7 mouse cellular contexts compared by ENCODE assay signal in genomic region chr11:84880465-84880961, GRCm38 (mm10). TPM values are rescaled to one million over a fixed set of nuclear protein-coding genes. Genes with fewer than 3 reads are reported as not detected.
DNase-seq lines count a peak whose midpoint lies in the region; ATAC-seq and TF ChIP-seq lines count a peak whose summit lies in the region.

No protein-coding gene starts in this region.

- H3K9ac ChIP-seq in MEL (ENCODE audit: control insufficient read depth, low read depth, low read length, poor library complexity, severe bottlenecking), result peak overlapping the region; percentile 88
- peak overlapping the region; percentile 83 for H3K9ac ChIP-seq in heart, postnatal 0 days (replicated peaks; ENCODE audit: low read depth, low read length)

- peak; percentile 16 to 22 (median 22); a peak in 2 of 6 replicates for TF ChIP-seq CTCF in MEL (IDR thresholded peaks at IDR 0.05 in 2 of 3, conservative IDR thresholded peaks at IDR 0.05 in 1 of 3; ENCODE audit: control insufficient read depth in 1 of 3, insufficient read depth in 1 of 3, low read depth in 2 of 3, low read length in 3 of 3, poor library complexity in 1 of 3, severe bottlenecking in 1 of 3)
- peak; percentile 47 for TF ChIP-seq CTCF in heart, postnatal 0 days (IDR thresholded peaks at IDR 0.05; ENCODE audit: low read depth)

- H3K27ac ChIP-seq in MEL (ENCODE audit: control insufficient read depth, low read depth, low read length), result peak overlapping the region; percentile 57
- peak overlapping the region; percentile 94 for H3K27ac ChIP-seq in heart, postnatal 0 days (ENCODE audit: low read depth)

- peak; percentile 75 for DNase-seq in MEL (ENCODE audit: low read depth, low spot score)
- peak; percentile 22 to 33 for DNase-seq in adrenal gland, postnatal 4 days (ENCODE audit: low spot score in 2 of 2)
- peak; percentile 54 for DNase-seq in heart, postnatal 0 days (ENCODE audit: low spot score)
- peak; percentile 76 to 86 for DNase-seq in kidney, postnatal 25 days
- DNase-seq in skeletal muscle tissue, adult 2 months (ENCODE audit: low read depth, low spot score), result peak; percentile 25

- no peak for TF ChIP-seq POLR2A in MEL (IDR thresholded peaks at IDR 0.05; ENCODE audit: control insufficient read depth in 1 of 2, insufficient read depth in 1 of 2, low read depth in 1 of 2, low read length in 2 of 2, poor library complexity in 1 of 2)

- H3K4me3 ChIP-seq in MEL (ENCODE audit: control insufficient read depth in 1 of 2, insufficient read depth in 1 of 2, low read depth in 2 of 2, low read length in 2 of 2), result peak overlapping the region; percentile 71 to 87
- peak overlapping the region; percentile 96 for H3K4me3 ChIP-seq in heart, postnatal 0 days (ENCODE audit: low read depth, low read length)
- peak overlapping the region; percentile 96 for H3K4me3 ChIP-seq in megakaryocyte, embryonic 14.5 days (replicated peaks)

- peaks cover 3 to 5% of the 10 kb centered on the region in 2 experiments; a peak in 3 of 4 replicates for H3K36me3 ChIP-seq in MEL (ENCODE audit: control insufficient read depth in 1 of 2, insufficient read depth in 2 of 2, low read length in 2 of 2)
- H3K36me3 ChIP-seq in heart, postnatal 0 days (replicated peaks; ENCODE audit: control insufficient read depth, insufficient read depth, low read length), result peaks cover 27% of the 10 kb centered on the region
- peaks cover 34% of the 10 kb centered on the region for H3K36me3 ChIP-seq in megakaryocyte, embryonic 14.5 days (replicated peaks; ENCODE audit: low read length)

- ATAC-seq in erythroid progenitor cell, adult 5-6 weeks (replicated peaks; ENCODE audit: low FRiP score, poor library complexity, severe bottlenecking), result peak; percentile 56
- peak; percentile 63 for ATAC-seq in heart, postnatal 0 days (ENCODE audit: insufficient read depth, low read depth)

- H3K4me1 ChIP-seq in MEL (ENCODE audit: control insufficient read depth in 1 of 2, insufficient read depth in 2 of 2, low read length in 2 of 2), result peaks cover 0 to 16% of the 10 kb centered on the region in 2 experiments; a peak in 3 of 4 replicates
- H3K4me1 ChIP-seq in heart, postnatal 0 days (ENCODE audit: control insufficient read depth, insufficient read depth), result peaks cover 8% of the 10 kb centered on the region
- peaks cover 45% of the 10 kb centered on the region for H3K4me1 ChIP-seq in megakaryocyte, embryonic 14.5 days

- H3K79me2 ChIP-seq in MEL (ENCODE audit: control insufficient read depth, insufficient read depth, low read length, poor library complexity), result peaks cover 19% of the 10 kb centered on the region

- WGBS in heart, postnatal 0 days, result 1% methylated on average over 24 of the region's 24 CpGs

- no peak for TF ChIP-seq EP300 in MEL (IDR thresholded peaks at IDR 0.05; ENCODE audit: low read depth in 1 of 2, low read length in 2 of 2)
- no peak for TF ChIP-seq EP300 in heart, postnatal 0 days (IDR thresholded peaks at IDR 0.05; ENCODE audit: low read depth)

- H3K27me3 ChIP-seq in MEL (ENCODE audit: control insufficient read depth in 1 of 2, insufficient read depth in 2 of 2, low read length in 2 of 2), result no peaks in the 10 kb centered on the region
- no peaks in the 10 kb centered on the region for H3K27me3 ChIP-seq in heart, postnatal 0 days (ENCODE audit: control insufficient read depth, insufficient read depth, low read length)
- no peaks in the 10 kb centered on the region for H3K27me3 ChIP-seq in megakaryocyte, embryonic 14.5 days (replicated peaks)

- H3K9me3 ChIP-seq in MEL (replicated peaks; ENCODE audit: insufficient read depth, low read length), result no peaks in the 10 kb centered on the region
- no peaks in the 10 kb centered on the region for H3K9me3 ChIP-seq in heart, postnatal 0 days (replicated peaks; ENCODE audit: control insufficient read depth, low read length)
- no peaks in the 10 kb centered on the region for H3K9me3 ChIP-seq in megakaryocyte, embryonic 14.5 days

- TF ChIP-seq RAD21 in MEL (IDR thresholded peaks at IDR 0.05; ENCODE audit: low read depth, low read length), result no peak

- peak overlapping the region; percentile 100 for H3K4me2 ChIP-seq in heart, postnatal 0 days (ENCODE audit: low read depth, low read length)

TF ChIP-seq in MEL, 35 proteins besides CTCF, POLR2A, EP300 and RAD21:
- 0 out of 2 replicates have a peak, but pooled peaks have one; percentile 17 for TF ChIP-seq MYC (IDR thresholded peaks at IDR 0.05; ENCODE audit: low read depth, low read length)
- TF ChIP-seq JUND (IDR thresholded peaks at IDR 0.05; ENCODE audit: low read depth, low read length), result no peak
- TF ChIP-seq NELFE (IDR thresholded peaks at IDR 0.05; ENCODE audit: low read depth, low read length), result no peak
- TF ChIP-seq ZNF384 (IDR thresholded peaks at IDR 0.05; ENCODE audit: low read depth, low read length), result no peak
- TF ChIP-seq MYB (IDR thresholded peaks at IDR 0.05; ENCODE audit: low read depth, low read length), result no peak
- TF ChIP-seq GABPA (IDR thresholded peaks at IDR 0.05; ENCODE audit: low read depth, low read length), result no peak
- no peak for TF ChIP-seq POLR2AphosphoS2 (IDR thresholded peaks at IDR 0.05; ENCODE audit: low read length)
- TF ChIP-seq TBP (IDR thresholded peaks at IDR 0.05; ENCODE audit: low read depth, low read length), result no peak

RNA-seq across cellular contexts. Expression of gene Pigw, which starts 0.4 kb away (rescaled TPM):
- 2.5 and 2.7 TPM in 2 replicates for total RNA-seq in MEL (2012; rRNA removed)
- 1 to 10 TPM in 1 of 2 experiments, not detected in 1; 3.5 TPM for polyA plus RNA-seq in MEL (2012; ENCODE audit: insufficient read depth in 1 of 2, insufficient read length in 2 of 2, low read depth in 1 of 2, low replicate concordance in 2 of 2, missing spikeins in 1 of 2)
- 1 to 10 TPM; 7.5 to 7.6 TPM for total RNA-seq in adrenal gland, postnatal 4 days (2021)
- total RNA-seq in erythroid progenitor cell, adult 5-6 weeks (2015; ENCODE audit: low replicate concordance), result 1.7 and 4.7 TPM in 2 replicates
- total RNA-seq in erythroid progenitor cell, adult 5-6 weeks (2017; ENCODE audit: low replicate concordance), result 5.0 and 6.9 TPM in 2 replicates
- 0.77 and 2.5 TPM in 2 replicates for total RNA-seq in heart, postnatal 0 days (2014; rRNA removed; ENCODE audit: low replicate concordance)
- polyA plus RNA-seq in heart, postnatal 0 days (2015; fragmentation: Nextera tagmentation; extraction: Ambion mirVana), result 1.6 and 2.1 TPM in 2 replicates
- 0.58 TPM in 1 of 2 replicates, not detected in the other for polyA plus RNA-seq in megakaryocyte, embryonic 14.5 days (2012; ENCODE audit: insufficient read depth, low replicate concordance)

RNA-seq across cellular contexts. Expression of gene Myo19, which starts 0.6 kb away (rescaled TPM):
- total RNA-seq in MEL (2012; rRNA removed), result 11.5 and 14.9 TPM in 2 replicates
- 10 to 100 TPM in 1 of 2 experiments, not detected in 1; 27.1 TPM for polyA plus RNA-seq in MEL (2012; ENCODE audit: insufficient read depth in 1 of 2, insufficient read length in 2 of 2, low read depth in 1 of 2, low replicate concordance in 2 of 2, missing spikeins in 1 of 2)
- 10 to 100 TPM; 18.1 to 20.2 TPM for total RNA-seq in adrenal gland, postnatal 4 days (2021)
- total RNA-seq in erythroid progenitor cell, adult 5-6 weeks (2015; ENCODE audit: low replicate concordance), result 6.1 and 15.5 TPM in 2 replicates
- 6.5 and 10.5 TPM in 2 replicates for total RNA-seq in erythroid progenitor cell, adult 5-6 weeks (2017; ENCODE audit: low replicate concordance)
- 2.1 and 12.6 TPM in 2 replicates for total RNA-seq in heart, postnatal 0 days (2014; rRNA removed; ENCODE audit: low replicate concordance)
- polyA plus RNA-seq in heart, postnatal 0 days (2015; fragmentation: Nextera tagmentation; extraction: Ambion mirVana), result 2.6 and 3.0 TPM in 2 replicates
- polyA plus RNA-seq in megakaryocyte, embryonic 14.5 days (2012; ENCODE audit: insufficient read depth, low replicate concordance), result 2.8 and 3.3 TPM in 2 replicates

RNA-seq across cellular contexts. Expression of gene Ggnbp2, which starts 9.9 kb away (rescaled TPM):
- 55.4 and 65.2 TPM in 2 replicates for total RNA-seq in MEL (2012; rRNA removed)
- 10 to 100 TPM; 83.0 to 89.6 TPM for polyA plus RNA-seq in MEL (2012; ENCODE audit: insufficient read depth in 1 of 2, insufficient read length in 2 of 2, low read depth in 1 of 2, low replicate concordance in 2 of 2, missing spikeins in 1 of 2)
- total RNA-seq in adrenal gland, postnatal 4 days (2021), result 100 to 1,000 TPM in 1 of 2 experiments, 10 to 100 TPM in 1; 99.1 to 100 TPM
- 268 and 506 TPM in 2 replicates for total RNA-seq in erythroid progenitor cell, adult 5-6 weeks (2015; ENCODE audit: low replicate concordance)
- 686 and 829 TPM in 2 replicates for total RNA-seq in erythroid progenitor cell, adult 5-6 weeks (2017; ENCODE audit: low replicate concordance)
- total RNA-seq in heart, postnatal 0 days (2014; rRNA removed; ENCODE audit: low replicate concordance), result 31.2 and 35.0 TPM in 2 replicates
- polyA plus RNA-seq in heart, postnatal 0 days (2015; fragmentation: Nextera tagmentation; extraction: Ambion mirVana), result 37.2 and 39.4 TPM in 2 replicates
- polyA plus RNA-seq in megakaryocyte, embryonic 14.5 days (2012; ENCODE audit: insufficient read depth, low replicate concordance), result 2.2 and 30.3 TPM in 2 replicates

RNA-seq across cellular contexts. Expression of gene Znhit3, which starts 35.7 kb away (rescaled TPM):
- 67.7 and 76.1 TPM in 2 replicates for total RNA-seq in MEL (2012; rRNA removed)
- polyA plus RNA-seq in MEL (2012; ENCODE audit: insufficient read depth in 1 of 2, insufficient read length in 2 of 2, low read depth in 1 of 2, low replicate concordance in 2 of 2, missing spikeins in 1 of 2), result 10 to 100 TPM in 1 of 2 experiments, not detected in 1; 49.6 TPM
- 10 to 100 TPM; 14.4 to 20.4 TPM for total RNA-seq in adrenal gland, postnatal 4 days (2021)
- total RNA-seq in erythroid progenitor cell, adult 5-6 weeks (2015; ENCODE audit: low replicate concordance), result 9.4 and 26.4 TPM in 2 replicates
- 6.0 and 14.2 TPM in 2 replicates for total RNA-seq in erythroid progenitor cell, adult 5-6 weeks (2017; ENCODE audit: low replicate concordance)
- 21.1 and 31.0 TPM in 2 replicates for total RNA-seq in heart, postnatal 0 days (2014; rRNA removed; ENCODE audit: low replicate concordance)
- polyA plus RNA-seq in heart, postnatal 0 days (2015; fragmentation: Nextera tagmentation; extraction: Ambion mirVana), result 27.5 and 29.6 TPM in 2 replicates
- 0.40 TPM in 1 of 2 replicates, not detected in the other for polyA plus RNA-seq in megakaryocyte, embryonic 14.5 days (2012; ENCODE audit: insufficient read depth, low replicate concordance)

RNA-seq across cellular contexts. Expression of gene Dhrs11, which starts 51.7 kb away (rescaled TPM):
- 29.4 and 36.6 TPM in 2 replicates for total RNA-seq in MEL (2012; rRNA removed)
- polyA plus RNA-seq in MEL (2012; ENCODE audit: insufficient read depth in 1 of 2, insufficient read length in 2 of 2, low read depth in 1 of 2, low replicate concordance in 2 of 2, missing spikeins in 1 of 2), result 10 to 100 TPM in 1 of 2 experiments, not detected in 1; 37.7 TPM
- total RNA-seq in adrenal gland, postnatal 4 days (2021), result 10 to 100 TPM; 35.4 to 39.2 TPM
- 865 and 926 TPM in 2 replicates for total RNA-seq in erythroid progenitor cell, adult 5-6 weeks (2015; ENCODE audit: low replicate concordance)
- 517 and 556 TPM in 2 replicates for total RNA-seq in erythroid progenitor cell, adult 5-6 weeks (2017; ENCODE audit: low replicate concordance)
- 148 and 166 TPM in 2 replicates for total RNA-seq in heart, postnatal 0 days (2014; rRNA removed; ENCODE audit: low replicate concordance)
- polyA plus RNA-seq in heart, postnatal 0 days (2015; fragmentation: Nextera tagmentation; extraction: Ambion mirVana), result 110 TPM in 2 replicates
- polyA plus RNA-seq in megakaryocyte, embryonic 14.5 days (2012; ENCODE audit: insufficient read depth, low replicate concordance), result 17.6 and 18.7 TPM in 2 replicates

Comparison
In these comparisons a context has a peak if more than half of its experiments do, and no peak if none do; other contexts are left out.
1. Peak in every context shown above with its lines: DNase-seq, ATAC-seq, H3K4me3 ChIP-seq and H3K27ac ChIP-seq.
2. DNase-seq: peak in every context shown above with its lines; median percentile 81 in kidney, postnatal 25 days; 75 in MEL; 54 in heart, postnatal 0 days; 28 in adrenal gland, postnatal 4 days; 25 in skeletal muscle tissue, adult 2 months.